Mouse (Mus musculus) lung, postnatal 10 days (tissue): ENCODE data around the gene Cdh1.
A peak's percentile ranks its signal among the peaks of the same experiment; 100 is the strongest.
"Not testable (repeated sequence)": the region's sequence is repeated elsewhere in the genome, so short reads cannot be mapped to it uniquely, and the experiment has no call there.

Experiments used
- DNase-seq: peaks from one replicate; pipeline ENCODE4 v3.0.0; 2021

The Cdh1 gene

GRCm38 (mm10) chr8:106603131-106603819 lies at the start of gene Cdh1:
TSS of gene Cdh1 (plus strand) at chr8:106603351.
- DNase-seq, result peak; percentile 84

GRCm38 (mm10) chr8:106554011-106554410 lies 49.1 kb upstream of the Cdh1 start:
- DNase-seq, result no peak

- DNase-seq, result no peak
These were observed 47.0 kb upstream of the Cdh1 start for GRCm38 (mm10) chr8:106556068-106556645.

GRCm38 (mm10) chr8:106559844-106560243 lies 43.3 kb upstream of the Cdh1 start:
- DNase-seq, result no peak

GRCm38 (mm10) chr8:106561097-106561865 lies 41.9 kb upstream of the Cdh1 start:
- DNase-seq, result peak; percentile 88

GRCm38 (mm10) chr8:106563691-106564182 lies 39.4 kb upstream of the Cdh1 start:
- peak; percentile 22 for DNase-seq

GRCm38 (mm10) chr8:106569006-106569405 lies 34.1 kb upstream of the Cdh1 start:
- no peak for DNase-seq

GRCm38 (mm10) chr8:106570386-106570785 lies 32.8 kb upstream of the Cdh1 start:
- DNase-seq, result no peak

GRCm38 (mm10) chr8:106571551-106572172 lies 31.5 kb upstream of the Cdh1 start:
- no peak for DNase-seq

GRCm38 (mm10) chr8:106572175-106572574 lies 31.0 kb upstream of the Cdh1 start:
- DNase-seq, result not testable (repeated sequence)

- DNase-seq, result not testable (repeated sequence)
These were observed 30.0 kb upstream of the Cdh1 start, which contains the start of gene Gm10073 for GRCm38 (mm10) chr8:106573168-106573567. TSS of gene Gm10073 (minus strand) at chr8:106573461.

- DNase-seq, result no peak
These were observed 28.9 kb upstream of the Cdh1 start for GRCm38 (mm10) chr8:106574283-106574682.

- DNase-seq, result peak; percentile 35
These were observed 26.1 kb upstream of the Cdh1 start for GRCm38 (mm10) chr8:106576849-106577555.

GRCm38 (mm10) chr8:106579510-106579909 lies 23.6 kb upstream of the Cdh1 start:
- DNase-seq, result no peak

- DNase-seq, result peak; percentile 27
These were observed 21.6 kb upstream of the Cdh1 start for GRCm38 (mm10) chr8:106581344-106582088.

- no peak for DNase-seq
These were observed 18.0 kb upstream of the Cdh1 start for GRCm38 (mm10) chr8:106584942-106585670.

GRCm38 (mm10) chr8:106585671-106586037 lies 17.5 kb upstream of the Cdh1 start:
- no peak for DNase-seq

GRCm38 (mm10) chr8:106586896-106587295 lies 16.3 kb upstream of the Cdh1 start:
- DNase-seq, result no peak

- DNase-seq, result no peak
These were observed 14.4 kb upstream of the Cdh1 start for GRCm38 (mm10) chr8:106588443-106589431.

- DNase-seq, result no peak
These were observed 10.7 kb upstream of the Cdh1 start for GRCm38 (mm10) chr8:106592458-106592857.
